Mouse (Mus musculus) cortical plate, adult 2 months (tissue): ENCODE measurements at regions not wholly inside any gene's neighbourhood (a gene's known extent, or its start where the extent isn't known, plus 50 kb on each side); places are given as distances from the start of the nearest gene placed in this dataset.

Source experiments
- CTCF ChIP-seq: fragments of 200-500 bp; IDR thresholded peaks from 2 replicates; pipeline ENCODE4 v1.5.1; 2011; ENCODE audit warnings: mild to moderate bottlenecking, control low read depth, low read length; ENCODE audit not compliant: insufficient read depth; ENCODE audit errors: extremely low read depth
- POLR2A ChIP-seq: fragments of 200-500 bp; IDR thresholded peaks from 2 replicates; pipeline ENCODE4 v1.6.1; 2011; ENCODE audit warnings: mild to moderate bottlenecking, low read length, control low read depth; ENCODE audit not compliant: insufficient read depth; ENCODE audit errors: extremely low read depth

- TF ChIP-seq CTCF (no peak), POLR2A (no peak)
These were observed 245.7 kb upstream of the Id4 start for GRCm38 (mm10) chr13:48015296-48015695.
